Mouse (Mus musculus) forebrain, embryonic 14.5 days (tissue): ENCODE data around the gene Ogfr. TPM values are rescaled to one million over a fixed set of nuclear protein-coding genes. Genes with fewer than 3 reads are reported as not detected.

Source experiments
- ATAC-seq: fragments of 200-750 bp; cut with Nextera tagmentation; 2 replicates; pipeline ENCODE4 v1.8.0; 2017; ENCODE audit warnings: mild to moderate bottlenecking, moderate library complexity
- DNase-seq: peaks from one replicate; pipeline ENCODE4 v3.0.0-alpha.2; 2015; ENCODE audit warnings: low spot score
- H3K27ac ChIP-seq: fragments of 300-500 bp; sonication (generic); 2 replicates; pipeline ENCODE4 v1.5.1; 2014; ENCODE audit warnings: low read depth, mild to moderate bottlenecking, control low read depth, low read length, moderate library complexity
- H3K27me3 ChIP-seq: fragments of 300-500 bp; sonication (generic); replicated peaks from 2 replicates; pipeline ENCODE4 v1.6.1; 2014; ENCODE audit warnings: low read length, control low read depth, mixed read lengths; ENCODE audit not compliant: control insufficient read depth, insufficient read depth
- H3K36me3 ChIP-seq: fragments of 300-500 bp; sonication (generic); 2 replicates; pipeline ENCODE4 v1.6.1; 2014; ENCODE audit warnings: low read length, control low read depth; ENCODE audit not compliant: control insufficient read depth, insufficient read depth
- H3K4me1 ChIP-seq: fragments of 300-500 bp; sonication (generic); 2 replicates; pipeline ENCODE4 v1.6.1; 2014; ENCODE audit warnings: antibody characterized with exemption, low read length, control low read depth; ENCODE audit not compliant: control insufficient read depth, insufficient read depth
- H3K4me2 ChIP-seq: fragments of 300-500 bp; sonication (generic); 2 replicates; pipeline ENCODE4 v1.6.1; 2014; ENCODE audit warnings: mild to moderate bottlenecking, control low read depth, low read length
- H3K4me3 ChIP-seq: fragments of 300-500 bp; sonication (generic); 2 replicates; pipeline ENCODE4 v1.5.1; 2014; ENCODE audit warnings: low read depth, low read length, control low read depth
- H3K9ac ChIP-seq: fragments of 300-500 bp; sonication (generic); 2 replicates; pipeline ENCODE4 v1.6.1; 2014; ENCODE audit warnings: mild to moderate bottlenecking, low read length, control low read depth, moderate library complexity
- H3K9me3 ChIP-seq: fragments of 300-500 bp; sonication (generic); replicated peaks from 2 replicates; pipeline ENCODE4 v1.6.1; 2016; ENCODE audit warnings: low read length, control low read depth, mixed read lengths; ENCODE audit not compliant: control insufficient read depth
- WGBS: fragments of 180-500 bp; shearing (Covaris S2); extraction: QIAGEN DNeasy Blood & Tissue Kit; methylation state at CpG from one replicate; pipeline ENCODE4 v1.1.7; 2014; 5-methylcytosine and 5-hydroxymethylcytosine counted together
- polyA plus RNA-seq: library from polyadenylated mRNA; unstranded; fragments of >200 nt; fragmentation: Nextera tagmentation; extraction: Ambion mirVana; gene quantifications from 2 replicates; pipeline ENCODE4 v1.2.1, GENCODE M21; 2014

The Ogfr gene
- polyA plus RNA-seq, 1 experiment from 2014 or later = 95.6 TPM

DNA sequence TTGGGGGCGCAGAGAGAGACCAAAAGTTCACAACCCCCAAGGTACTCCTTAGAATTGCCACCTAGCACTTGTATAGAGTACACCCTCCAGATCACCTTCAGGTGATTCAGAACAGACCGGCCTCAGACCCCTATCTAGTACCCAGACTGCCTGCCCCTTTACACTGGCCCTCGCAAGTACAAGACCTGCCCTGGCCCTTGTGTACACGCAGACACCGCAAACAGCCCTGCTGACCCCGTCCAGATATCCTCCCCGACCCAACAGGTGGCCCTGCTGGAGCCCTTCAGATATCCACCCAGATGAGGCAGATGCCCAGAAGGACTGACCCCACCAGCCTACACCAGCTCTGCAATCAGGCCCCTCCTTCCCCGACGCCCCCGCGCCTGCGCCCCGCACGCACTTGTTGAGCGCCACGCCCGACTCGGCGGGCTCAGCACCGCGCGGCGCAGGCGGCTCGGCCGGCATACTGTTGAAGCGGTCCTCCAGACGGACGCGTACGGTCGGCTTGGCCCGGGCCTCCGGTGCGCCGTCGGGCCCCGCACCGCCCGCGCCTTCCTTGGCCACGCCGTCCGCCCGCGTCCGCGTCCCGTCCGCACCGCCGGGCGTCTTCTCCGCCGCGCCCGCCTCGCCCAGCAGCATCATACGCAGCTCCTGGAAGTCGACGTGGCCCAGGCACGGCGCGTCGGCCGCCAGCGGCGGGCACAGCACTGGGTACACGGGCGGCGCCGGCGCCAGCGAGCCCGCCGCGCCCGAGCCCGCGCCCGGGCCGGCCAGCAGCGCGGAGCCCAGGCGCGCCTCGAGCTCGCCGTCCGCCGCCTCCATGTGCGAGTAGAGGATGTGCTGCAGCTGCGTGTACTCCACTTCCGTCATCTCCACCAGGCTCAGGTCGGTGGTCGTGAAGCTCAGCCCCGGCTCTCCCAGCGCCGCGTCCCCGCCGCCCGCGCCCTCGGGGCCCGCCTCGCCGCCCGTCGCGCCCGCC, 52.8 kb downstream of the Ogfr start:
- Histone ChIP-seq H3K4me2 (peak overlapping the region; percentile 41), H3K9me3 (peaks cover 12% of the 10 kb centered on the region), H3K9ac (no peak overlapping the region), H3K4me3 (peak overlapping the region; percentile 26), H3K4me1 (no peaks in the 10 kb centered on the region), H3K27me3 (peaks cover 37% of the 10 kb centered on the region), H3K36me3 (no peaks in the 10 kb centered on the region), H3K27ac (no peak overlapping the region)
- WGBS = under 1% methylated on average over 98 of the region's 112 CpGs
- ATAC-seq = 0 out of 2 replicates have a peak, but pooled peaks have one; percentile 26
- DNase-seq = no peak

DNA sequence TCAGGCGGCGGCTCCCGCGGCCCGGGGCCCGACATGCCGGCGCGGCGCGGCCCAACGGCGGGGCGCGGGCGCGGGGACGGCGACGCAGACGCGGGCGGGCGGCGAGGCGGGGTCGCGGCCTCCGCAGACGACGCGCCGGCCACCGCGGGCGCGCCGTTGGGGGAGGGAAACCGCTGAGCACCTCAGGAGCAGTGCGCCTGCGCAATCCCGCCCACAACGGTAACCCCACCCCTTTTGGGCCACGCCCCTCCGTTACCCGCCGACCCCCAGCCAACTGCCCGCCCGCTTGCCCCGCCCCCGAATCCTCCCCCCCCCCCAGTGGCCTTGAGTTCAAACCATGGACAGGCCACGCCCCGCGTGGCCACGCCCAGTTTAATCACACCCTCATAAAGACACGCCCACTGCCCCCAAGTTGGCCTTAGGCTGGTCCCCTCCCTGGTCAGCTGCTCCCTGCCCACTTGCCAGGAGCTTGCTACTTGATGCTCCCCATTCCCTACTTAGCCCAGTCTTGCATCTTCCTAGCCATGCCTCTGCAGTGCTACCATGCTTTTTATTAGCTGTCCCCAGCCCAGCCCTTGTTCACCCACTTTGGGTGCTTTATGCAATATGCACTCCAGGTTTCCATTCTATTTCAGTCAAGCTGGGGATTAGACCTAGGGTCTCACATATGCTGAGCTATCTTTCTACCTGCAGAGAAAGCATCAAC, 53.7 kb downstream of the Ogfr start, which contains the start of gene Tcfl5:
TSS of gene Tcfl5 (minus strand) at position 154 of the 706 bp plus-strand sequence.
- H3K4me3 ChIP-seq = peak within 1 kb of the TSS; percentile 26
- no peaks in the 10 kb centered on the region for H3K4me1 ChIP-seq
- no peak within 1 kb of the TSS for H3K9ac ChIP-seq
- 7% methylated on average over 5 of the region's 56 CpGs for WGBS
- no peak for ATAC-seq
- no peaks in the 10 kb centered on the region for H3K36me3 ChIP-seq
- peak within 1 kb of the TSS; percentile 41 for H3K4me2 ChIP-seq
- H3K27ac ChIP-seq = no peak within 1 kb of the TSS
- peaks cover 37% of the 10 kb centered on the region for H3K27me3 ChIP-seq
- peaks cover 12% of the 10 kb centered on the region for H3K9me3 ChIP-seq
- no peak for DNase-seq

DNA sequence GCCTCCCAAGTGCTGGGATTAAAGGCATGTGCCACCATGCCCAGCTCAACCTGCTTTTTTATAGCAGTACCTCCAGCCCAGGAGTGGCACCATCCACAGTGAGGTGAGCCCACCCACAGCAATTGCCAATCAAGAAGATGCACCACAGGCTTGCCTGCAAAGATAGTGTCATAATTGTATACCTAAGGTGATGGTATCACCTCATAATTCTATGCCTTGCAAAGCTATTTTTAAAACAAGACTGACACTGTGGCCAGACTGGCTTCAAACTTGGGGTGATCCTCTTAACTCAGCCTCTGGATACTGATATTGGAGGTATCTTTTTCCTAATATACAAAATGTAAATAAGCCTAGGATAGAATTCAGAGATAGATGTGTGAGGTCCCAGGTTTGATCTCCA, 54.6 kb downstream of the Ogfr start:
- Histone ChIP-seq H3K9ac (no peak overlapping the region), H3K9me3 (peaks cover 12% of the 10 kb centered on the region), H3K4me1 (no peaks in the 10 kb centered on the region), H3K27me3 (peaks cover 37% of the 10 kb centered on the region), H3K4me3 (no peak overlapping the region), H3K27ac (no peak overlapping the region), H3K4me2 (no peak overlapping the region), H3K36me3 (no peaks in the 10 kb centered on the region)
- DNase-seq (no peak), ATAC-seq (no peak)

Other genes with a start within 250 kb of the Ogfr start
- gene Slco4a1, start 133.0 kb upstream of the Ogfr start, polyA plus RNA-seq = 0.74 and 1.1 TPM in 2 replicates
- 4.4 and 6.1 TPM in 2 replicates for gene Ntsr1, start 89.3 kb upstream of the Ogfr start, polyA plus RNA-seq
- 48.8 and 52.4 TPM in 2 replicates for gene Mrgbp, start 7.9 kb upstream of the Ogfr start, polyA plus RNA-seq
- 25.1 and 28.6 TPM in 2 replicates for gene Col9a3, start 8.5 kb downstream of the Ogfr start, polyA plus RNA-seq
- 0.15 and 0.35 TPM in 2 replicates for gene Tcfl5, start 53.5 kb downstream of the Ogfr start, polyA plus RNA-seq
- 21.0 and 30.8 TPM in 2 replicates for gene Dido1, start 120.8 kb downstream of the Ogfr start, polyA plus RNA-seq
- gene Gid8, start 120.9 kb downstream of the Ogfr start, polyA plus RNA-seq = 56.3 and 60.4 TPM in 2 replicates
- gene Slc17a9, start 136.0 kb downstream of the Ogfr start, polyA plus RNA-seq = 0.25 TPM in 1 of 2 replicates, not detected in the other
- 0.85 and 1.1 TPM in 2 replicates for gene Bhlhe23, start 187.7 kb downstream of the Ogfr start, polyA plus RNA-seq